Mouse (Mus musculus): ENCODE data around the gene Ttc4.

Gene Ttc4

DNA sequence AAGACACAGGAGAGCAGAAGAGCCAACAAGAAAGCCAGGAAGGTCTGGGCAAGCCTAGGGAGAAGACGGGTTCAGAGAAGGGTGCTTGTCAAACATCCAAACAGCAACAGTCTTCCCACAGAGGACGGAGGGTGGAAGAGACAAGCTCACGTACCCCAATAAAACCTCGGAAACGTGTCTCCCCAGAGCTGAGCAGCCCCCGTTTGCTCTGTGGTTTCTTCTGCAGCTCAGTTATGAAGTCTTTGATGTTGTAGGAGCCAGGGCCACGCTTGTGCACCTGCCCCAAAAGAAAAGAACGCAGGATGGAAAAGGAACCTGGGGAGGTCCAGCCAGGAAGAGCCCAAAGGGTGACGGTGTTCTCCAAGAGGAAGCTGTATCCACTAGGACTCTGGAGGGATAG is 63.9 kb downstream of the Ttc4 start:
- DNase-seq (ENCODE audit: extremely low spot score, low read depth, low spot score) = no peak

DNA sequence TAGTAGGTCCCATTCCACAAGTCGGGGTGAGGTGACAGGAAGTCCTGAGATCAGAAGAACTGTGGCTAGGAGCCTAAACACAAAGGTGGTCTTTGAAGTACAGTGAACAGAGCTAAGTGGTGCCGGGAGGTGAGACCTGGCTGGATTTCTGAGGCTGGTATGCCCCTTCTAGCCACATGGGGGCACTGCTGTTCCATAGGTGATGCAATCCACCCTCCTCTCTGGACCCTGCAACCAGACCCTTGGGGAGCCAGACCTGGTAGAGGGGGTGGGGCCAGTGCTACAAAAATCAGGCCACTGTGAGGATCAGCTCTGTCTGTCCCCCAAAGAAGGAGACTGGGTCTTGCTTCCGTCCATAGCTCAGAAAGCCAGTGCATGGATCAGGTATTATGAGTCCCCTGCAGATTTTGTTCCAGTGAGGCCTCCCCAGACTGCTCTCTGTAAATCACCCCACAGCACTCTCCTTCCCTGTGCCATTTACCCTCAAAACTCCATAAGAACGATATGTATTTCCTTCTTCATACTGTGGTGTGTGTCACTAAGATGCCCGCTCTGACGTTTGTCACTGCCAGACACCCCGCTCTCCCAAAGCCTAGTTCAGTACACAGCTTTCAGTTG is 64.5 kb downstream of the Ttc4 start:
- peak; percentile 57 for DNase-seq (ENCODE audit: extremely low spot score, low read depth, low spot score)

DNA sequence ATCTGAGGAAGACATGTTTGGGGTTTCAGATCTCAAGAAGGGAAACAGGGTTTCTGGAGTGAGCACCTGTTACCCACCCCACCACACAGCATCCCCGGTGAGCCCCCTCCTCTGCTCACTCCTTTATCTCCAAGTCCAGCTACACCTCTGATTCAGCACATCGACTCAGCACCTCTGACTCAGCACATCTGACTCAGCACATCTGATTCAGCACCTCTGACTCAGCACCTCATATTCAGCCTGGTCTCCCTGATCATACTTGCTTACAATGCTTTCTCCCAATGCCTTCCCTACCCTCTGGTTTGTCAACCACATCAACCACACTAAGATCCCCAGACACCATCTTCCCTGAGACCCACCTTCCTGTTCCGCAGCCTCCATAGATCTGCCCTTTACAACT is 65.2 kb downstream of the Ttc4 start:
- DNase-seq (ENCODE audit: extremely low spot score, low read depth, low spot score) = no peak

GRCm38 (mm10) chr4:106613105-106613504 is 65.6 kb downstream of the Ttc4 start:
- DNase-seq (ENCODE audit: extremely low spot score, low read depth, low spot score) = no peak

Measured in hindlimb bud, embryonic 11.5 days (tissue).